Mouse (Mus musculus): ENCODE results near the gene Ank3. TPM values are rescaled to one million over a fixed set of nuclear protein-coding genes. Genes with fewer than 3 reads are reported as not detected.
A peak's percentile ranks its signal among the peaks of the same experiment; 100 is the strongest.

The Ank3 gene
- total RNA-seq, 2 experiments from 2014 or later: 84.5 to 114 TPM

DNA sequence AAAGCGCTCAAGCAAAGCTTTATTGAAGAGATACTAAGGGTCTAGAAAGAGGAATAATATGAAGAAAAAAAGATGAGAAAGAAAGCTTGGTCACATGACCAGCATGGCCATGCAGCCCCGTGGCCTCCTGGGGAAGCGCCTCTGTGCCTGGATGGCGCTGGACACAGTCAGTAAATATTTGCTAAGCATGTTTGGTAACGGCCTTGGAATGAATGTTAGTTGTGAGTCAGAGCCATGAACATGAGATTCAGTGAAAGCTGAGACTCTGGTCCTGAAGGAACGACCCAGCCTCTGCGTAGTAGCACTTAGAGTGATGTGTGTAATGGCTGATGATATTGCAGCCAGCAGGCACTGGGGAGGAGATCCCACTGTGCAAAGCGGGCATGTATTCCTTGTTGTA lies 531.9 kb downstream of the Ank3 start:
- DNase-seq: no peak
- intact Hi-C loops (cut with DNase I): no loop called here

DNA sequence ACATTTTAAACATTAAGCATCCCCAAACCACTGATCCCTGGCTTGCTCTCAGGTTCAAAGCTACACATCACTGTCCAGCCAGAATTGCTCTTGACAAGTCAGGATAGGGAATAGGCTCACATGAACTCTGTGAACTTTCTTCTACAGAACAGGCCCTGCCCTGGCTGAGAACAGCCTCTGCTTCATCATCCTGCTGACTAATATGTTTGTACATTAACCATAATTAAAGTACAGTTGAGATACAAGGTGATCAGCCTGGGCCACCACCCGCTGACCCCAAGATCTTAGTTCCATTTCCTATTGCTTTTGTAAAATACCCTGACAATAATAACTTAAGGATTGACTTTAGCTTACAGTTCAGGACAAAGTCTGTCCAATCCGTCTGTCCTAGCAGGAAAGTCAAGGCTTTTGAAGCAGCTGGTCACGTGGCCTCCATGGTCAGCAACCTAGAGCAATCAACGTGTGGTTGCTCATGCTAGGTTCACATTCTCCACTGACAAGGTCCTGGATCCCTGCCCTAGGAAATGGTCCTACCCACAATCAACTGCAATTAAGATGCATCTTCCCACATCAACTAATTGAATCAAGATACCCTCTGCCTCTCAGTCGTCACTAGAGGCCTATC lies 538.0 kb downstream of the Ank3 start:
- no peak for DNase-seq
- intact Hi-C loops (cut with DNase I): no loop called here

DNA sequence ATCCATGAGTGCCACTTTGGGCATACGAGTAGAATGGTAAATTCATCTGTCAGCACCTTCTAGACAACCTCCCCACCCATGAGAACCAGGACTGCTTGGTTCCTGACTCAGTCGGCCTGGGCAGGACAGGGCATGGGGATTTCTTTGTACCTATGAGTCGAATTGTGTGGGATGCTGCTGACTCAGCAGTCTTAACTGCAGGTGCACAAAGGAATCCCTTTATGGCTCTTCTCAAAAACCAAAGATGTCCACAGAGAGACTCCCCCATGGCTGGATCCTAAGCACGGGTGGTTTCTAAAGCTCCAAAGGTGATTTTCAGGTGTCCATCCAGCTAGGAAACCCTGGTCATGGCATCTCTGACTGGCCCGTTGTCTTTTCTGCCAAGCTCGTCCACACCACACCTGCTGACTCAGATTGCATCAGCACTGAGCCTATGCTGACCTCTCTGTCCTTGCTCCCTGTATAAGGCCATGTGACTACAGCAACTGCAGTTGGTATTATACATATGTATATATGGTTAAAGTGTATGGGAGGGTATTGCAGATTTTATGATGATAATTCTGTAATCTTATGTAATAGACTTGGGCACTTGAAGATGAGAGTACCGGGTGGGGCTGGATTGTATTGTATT lies 538.8 kb downstream of the Ank3 start:
- intact Hi-C loops (cut with DNase I): no loop called here
- no peak for DNase-seq

DNA sequence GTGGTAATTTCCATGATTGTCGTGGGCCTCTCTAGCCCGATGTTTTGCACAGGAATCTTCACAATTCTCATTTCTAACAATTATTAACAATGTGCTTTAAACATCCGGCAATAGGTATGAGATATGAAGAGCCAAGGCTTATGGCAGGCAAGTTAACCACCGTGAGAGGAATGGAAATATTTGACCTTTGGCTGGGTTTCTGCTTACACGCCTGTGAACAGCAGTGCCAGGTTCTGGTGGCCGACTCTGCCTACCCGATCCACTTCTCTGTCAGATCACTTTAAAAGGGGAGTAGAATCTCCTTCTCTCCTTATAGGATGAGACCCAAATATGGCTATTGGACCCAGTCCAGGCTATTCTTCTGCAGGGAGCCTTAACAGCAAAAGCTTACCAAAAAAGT lies 540.6 kb downstream of the Ank3 start:
- DNase-seq: no peak

DNA sequence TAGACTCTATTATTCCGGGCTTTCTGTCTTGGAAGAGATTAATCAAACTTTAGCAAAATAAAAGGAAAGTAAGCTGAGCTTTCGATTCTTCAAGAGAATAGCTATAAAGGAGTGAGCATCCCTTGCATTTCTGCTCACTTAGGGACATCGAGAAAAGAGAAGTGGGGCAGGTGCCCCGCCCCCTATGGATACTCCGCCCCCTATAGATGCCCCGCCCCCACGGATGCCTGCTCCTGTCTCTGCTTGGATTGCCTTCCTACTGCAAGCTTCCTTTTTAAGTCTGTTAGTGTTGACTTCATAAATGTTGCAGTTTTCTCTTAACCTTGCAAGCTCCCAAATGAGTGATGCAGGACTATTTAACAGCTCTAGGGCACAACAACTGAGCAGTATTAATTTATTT lies 541.4 kb downstream of the Ank3 start:
- DNase-seq: no peak
- intact Hi-C loops (cut with DNase I): no loop called here

More for the DNA sequence above, 540.6 kb downstream of the Ank3 start:
- intact Hi-C loops (cut with DNase I): no loop called here

DNA sequence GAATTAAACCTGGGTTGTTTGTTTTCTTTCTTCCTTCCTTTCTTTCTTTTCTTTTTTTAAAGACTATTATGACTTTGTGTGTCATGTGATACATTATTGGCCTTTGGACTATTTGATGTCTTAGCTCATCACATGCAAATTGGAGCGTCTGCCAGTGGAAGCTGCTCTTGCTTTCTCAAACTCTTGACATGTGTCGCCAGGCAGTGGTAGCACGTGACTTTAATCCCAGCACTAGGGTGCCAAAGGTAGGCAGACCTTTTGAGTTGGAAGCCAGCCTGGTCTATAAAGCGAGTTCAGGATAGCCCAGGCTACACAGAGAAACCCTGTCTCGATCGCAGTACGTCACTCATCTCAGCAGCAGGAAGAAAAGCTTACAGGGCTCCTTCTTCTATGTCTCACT lies 542.4 kb downstream of the Ank3 start:
- no peak for DNase-seq
- intact Hi-C loops (cut with DNase I): no loop called here

DNA sequence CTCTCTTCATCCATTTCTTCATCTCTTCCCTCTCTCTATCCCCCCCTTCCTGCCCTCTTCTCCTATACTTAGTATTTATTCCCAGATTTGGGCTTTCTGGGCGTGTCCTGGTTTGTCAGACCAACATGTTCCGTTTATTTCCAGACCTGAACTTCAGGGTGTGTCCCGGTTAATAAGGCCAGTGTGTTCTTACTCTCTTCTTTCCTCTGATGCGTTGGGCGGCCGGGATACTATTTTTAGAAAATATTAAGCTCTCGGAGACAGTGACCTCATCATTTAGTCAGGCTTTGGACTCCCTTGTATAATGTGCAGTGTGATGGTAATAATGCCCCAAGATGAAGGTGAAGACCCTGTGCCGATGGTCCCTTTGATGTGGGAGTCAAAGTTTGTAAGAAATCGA lies 546.3 kb downstream of the Ank3 start:
- DNase-seq: peak in 1 of 2 experiments; percentile 41
- intact Hi-C loops (cut with DNase I): no loop called here

DNA sequence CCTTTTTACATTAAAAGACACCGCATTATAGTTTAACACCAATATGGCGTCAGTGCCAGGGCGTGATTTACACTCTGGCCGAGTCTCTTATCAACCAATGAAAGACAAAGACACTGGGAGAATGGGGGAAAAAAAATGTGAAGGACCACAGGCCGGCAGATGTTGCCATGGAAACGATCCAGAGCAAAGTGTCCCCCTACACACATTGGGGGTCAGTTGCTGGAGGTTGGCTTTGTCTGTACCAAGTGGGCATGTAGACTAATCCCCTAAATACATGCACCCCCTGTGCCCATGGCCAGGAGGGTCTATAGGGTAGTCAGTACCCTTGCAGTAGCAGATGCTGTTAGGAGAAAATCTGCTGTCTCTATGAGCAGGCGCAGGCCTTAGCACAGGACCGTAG lies 547.3 kb downstream of the Ank3 start:
- no peak for DNase-seq
- intact Hi-C loops (cut with DNase I): no loop called here

DNA sequence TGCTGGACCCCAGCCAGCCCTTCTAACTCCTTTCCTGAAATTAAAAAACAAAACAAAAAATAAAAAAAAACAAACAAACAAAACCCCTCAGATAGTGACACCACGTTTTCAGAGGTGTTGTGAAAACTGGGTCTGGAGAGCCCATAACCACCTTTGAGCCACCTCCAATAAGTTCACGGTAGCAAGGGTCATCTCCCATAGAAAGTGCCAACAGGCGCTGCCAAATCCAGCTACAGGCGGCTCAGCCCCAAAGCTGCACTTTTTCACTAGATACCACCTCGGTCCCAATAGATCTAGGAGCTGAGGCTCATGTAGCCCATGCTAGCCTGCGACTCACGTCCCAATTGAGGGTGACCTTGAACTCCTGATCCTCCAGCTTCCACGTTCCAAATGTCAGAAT lies 547.7 kb downstream of the Ank3 start:
- intact Hi-C loops (cut with DNase I): no loop called here
- DNase-seq: no peak

DNA sequence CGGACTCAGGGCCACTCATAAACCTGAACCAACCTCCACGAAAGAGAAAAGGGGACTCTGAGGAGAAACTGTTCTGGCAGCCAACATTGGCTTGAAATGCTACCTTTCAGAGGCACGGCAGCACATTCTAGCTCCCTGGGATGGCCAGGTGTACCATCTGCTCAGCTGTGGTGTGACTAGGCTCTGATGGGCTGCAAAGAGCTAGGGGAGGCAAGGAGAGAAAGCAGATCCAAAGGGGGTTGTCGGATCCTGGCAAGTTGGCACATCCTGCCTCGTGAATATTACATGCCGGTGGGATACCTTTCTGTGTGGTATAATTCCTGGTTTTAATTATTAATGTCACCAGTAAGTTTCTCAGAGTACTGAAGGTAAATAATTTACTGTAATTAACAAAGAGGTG lies 548.5 kb downstream of the Ank3 start:
- no peak for DNase-seq
- intact Hi-C loops (cut with DNase I): no loop called here

DNA sequence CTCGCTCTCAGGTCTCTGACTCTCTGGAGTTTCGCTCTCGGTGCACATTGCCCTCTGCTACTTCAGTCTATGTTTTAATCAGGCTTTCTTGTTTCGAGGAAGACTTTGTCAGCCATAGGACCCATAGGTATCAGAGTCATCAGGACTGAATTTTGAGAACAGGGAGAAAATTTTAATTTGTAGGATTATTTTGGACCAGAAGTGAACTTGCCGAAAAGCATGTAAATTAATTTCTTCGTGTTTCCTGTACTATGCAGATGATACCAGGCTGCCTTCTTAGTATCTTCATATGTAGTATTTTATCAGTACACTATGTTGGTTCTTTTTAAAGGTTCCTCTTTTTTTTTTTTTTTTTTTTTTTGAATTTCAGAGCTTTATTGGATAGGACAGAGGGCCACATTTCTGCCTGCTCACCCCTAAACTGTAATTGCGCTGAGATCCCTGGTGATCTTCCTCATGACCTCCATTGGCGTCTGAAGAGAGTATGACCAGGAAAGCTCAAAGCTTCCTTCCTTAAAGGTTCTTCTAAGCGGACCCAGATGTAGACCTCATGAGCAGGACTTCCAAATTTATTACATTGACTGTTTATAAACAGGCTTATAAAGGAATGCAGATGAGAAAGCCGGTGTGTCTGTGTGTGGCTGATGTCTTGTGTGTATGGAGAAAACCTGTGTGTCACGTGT lies 551.8 kb downstream of the Ank3 start:
- intact Hi-C loops (cut with DNase I): no loop called here

DNA sequence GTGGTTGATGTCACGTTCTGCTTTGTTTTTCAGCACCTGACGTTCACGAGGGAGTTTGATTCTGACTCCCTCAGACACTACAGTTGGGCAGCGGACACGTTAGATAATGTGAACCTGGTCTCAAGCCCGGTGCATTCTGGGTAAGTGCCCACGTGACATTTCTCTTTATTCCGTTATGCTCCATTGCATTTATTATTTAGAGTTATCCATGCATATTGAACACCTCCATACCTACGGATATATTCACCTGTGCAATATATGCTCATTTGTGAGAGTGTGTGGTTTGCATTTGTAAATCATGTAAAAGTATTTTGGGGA lies 552.3 kb downstream of the Ank3 start:
- intact Hi-C loops (cut with DNase I): no loop called here
- DNase-seq: no peak

More for the DNA sequence above, 551.8 kb downstream of the Ank3 start:
- no peak for DNase-seq

DNA sequence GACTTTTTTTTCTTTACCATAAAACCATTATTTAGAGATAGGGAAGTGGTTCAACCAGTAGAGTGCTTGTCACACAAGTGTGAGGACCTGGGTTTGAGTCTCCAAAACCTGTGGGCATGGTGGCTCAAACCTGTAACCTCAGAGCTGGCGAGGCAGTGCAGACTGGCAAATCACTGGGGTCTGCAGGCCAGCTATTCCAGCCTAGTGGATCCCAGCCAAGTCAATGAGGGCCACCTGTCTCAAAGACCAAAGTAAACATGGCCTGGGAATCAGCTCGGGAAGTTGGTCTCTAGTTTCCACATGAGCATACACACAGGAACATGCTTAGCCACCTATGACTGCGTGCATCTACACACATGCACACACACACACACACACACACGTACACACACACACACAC lies 552.9 kb downstream of the Ank3 start:
- intact Hi-C loops (cut with DNase I): no loop called here
- DNase-seq: no peak

DNA sequence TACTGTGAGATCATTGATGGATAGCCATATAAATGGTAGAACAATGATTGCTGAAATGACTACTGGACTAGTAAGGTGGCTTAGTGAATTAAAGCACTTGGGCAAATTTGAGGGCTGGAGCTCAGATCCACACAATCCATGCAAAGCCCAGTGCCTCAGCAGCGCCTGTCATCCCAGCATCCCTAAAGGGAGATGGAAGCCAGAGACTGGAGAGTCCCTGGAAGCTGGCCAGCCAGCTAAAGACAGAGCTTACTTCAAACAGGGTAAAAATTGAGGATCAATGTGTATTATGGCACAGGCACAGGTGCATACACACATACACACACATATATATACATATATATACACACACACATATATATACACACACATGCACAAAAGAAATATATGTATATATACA lies 553.7 kb downstream of the Ank3 start:
- DNase-seq: no peak
- intact Hi-C loops (cut with DNase I): no loop called here

DNA sequence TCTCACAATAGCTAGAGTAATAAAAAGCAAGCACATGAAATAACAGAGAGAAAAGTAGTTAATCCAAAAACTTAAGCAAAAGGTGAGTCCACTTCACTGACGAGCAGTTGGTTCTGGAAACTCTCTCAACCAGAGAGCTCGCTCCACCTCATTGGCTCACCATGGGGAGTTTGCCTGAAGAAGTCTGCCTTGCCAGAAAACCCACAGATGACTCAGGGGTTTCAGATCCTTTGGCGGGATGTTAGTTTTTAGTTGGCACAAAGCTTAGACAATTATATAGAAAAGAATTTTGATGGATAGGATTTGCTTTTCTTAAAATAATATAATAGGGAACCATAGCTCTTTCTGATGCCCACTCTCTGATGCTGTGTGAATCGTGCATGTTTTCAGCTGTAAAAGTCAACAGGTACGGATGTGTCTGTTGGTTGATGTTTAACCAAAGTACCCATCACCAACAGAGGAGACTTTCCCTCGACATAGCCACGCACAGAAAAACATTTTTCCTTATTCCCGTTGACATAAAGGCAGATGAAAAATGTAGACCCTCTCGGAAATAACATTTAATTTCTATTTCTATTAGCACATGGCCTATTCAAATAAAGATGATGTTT lies 556.2 kb downstream of the Ank3 start:
- intact Hi-C loops (cut with DNase I): loop anchor here (5.0 kb wide), 1 partner anchor 37 kb away; no protein-coding TSS in a partner anchor

DNA sequence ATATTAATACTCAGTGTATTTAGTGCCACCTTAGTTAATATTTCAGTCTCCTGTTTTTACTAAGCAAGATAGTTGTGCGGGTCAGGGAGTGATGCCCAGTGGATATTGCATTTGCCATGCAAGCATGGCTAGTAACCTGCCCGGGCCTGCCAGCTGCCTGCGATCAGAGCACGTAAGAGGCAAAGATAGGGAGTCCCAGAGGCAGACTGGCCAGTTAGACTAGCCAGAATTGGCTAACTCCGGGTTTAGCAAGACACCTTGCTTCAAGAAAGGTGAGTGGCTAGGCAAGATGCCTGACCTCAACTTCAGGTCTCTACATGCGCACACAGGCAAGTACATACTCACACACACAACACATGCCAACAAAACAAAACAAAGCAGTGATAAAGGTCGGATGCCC lies 563.7 kb downstream of the Ank3 start:
- intact Hi-C loops (cut with DNase I): no loop called here
- no peak for DNase-seq

More for the DNA sequence above, 556.2 kb downstream of the Ank3 start:
- no peak for DNase-seq

DNA sequence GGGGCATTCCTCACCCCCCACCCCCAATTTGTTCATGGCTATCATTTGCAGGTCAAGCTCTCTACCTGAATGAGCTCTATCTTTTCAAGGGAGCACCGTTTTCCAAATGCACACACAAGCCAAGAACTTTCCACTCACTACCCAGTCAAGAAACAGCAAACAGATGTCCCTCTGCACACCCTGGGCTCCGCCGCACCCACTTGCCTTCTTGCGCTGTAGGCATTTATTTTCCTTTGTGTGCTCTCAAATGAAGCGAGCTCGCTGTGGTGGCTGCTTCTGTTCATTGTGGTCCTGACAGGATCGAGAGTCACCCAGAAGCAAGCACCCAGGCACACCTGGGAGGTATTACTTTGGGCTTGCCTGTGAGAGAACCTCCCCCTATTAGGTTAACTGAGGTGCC lies 564.4 kb downstream of the Ank3 start:
- no peak for DNase-seq
- intact Hi-C loops (cut with DNase I): no loop called here

DNA sequence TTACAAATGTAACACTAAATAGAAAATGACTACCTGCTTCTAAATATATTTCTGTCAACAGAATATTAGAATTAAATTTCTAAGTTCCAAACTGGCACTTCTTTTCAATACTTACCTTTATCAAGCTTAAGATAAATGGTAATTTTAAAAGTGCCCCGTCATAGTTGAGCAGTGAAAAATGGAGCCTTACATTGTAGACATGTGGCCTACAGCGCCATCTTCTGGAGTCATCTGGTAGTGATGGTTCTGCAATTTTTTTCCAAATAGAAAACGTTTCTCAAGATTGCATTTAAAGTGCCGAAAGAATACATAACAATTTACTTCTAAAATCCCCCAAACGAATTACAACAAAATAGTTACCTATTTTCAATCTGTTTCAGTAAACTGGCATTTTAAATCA lies 566.0 kb downstream of the Ank3 start:
- DNase-seq: peak in 1 of 2 experiments; percentile 35
- intact Hi-C loops (cut with DNase I): loop anchor here (1.0 kb wide), 1 partner anchor 94 kb away; no protein-coding TSS in a partner anchor

DNA sequence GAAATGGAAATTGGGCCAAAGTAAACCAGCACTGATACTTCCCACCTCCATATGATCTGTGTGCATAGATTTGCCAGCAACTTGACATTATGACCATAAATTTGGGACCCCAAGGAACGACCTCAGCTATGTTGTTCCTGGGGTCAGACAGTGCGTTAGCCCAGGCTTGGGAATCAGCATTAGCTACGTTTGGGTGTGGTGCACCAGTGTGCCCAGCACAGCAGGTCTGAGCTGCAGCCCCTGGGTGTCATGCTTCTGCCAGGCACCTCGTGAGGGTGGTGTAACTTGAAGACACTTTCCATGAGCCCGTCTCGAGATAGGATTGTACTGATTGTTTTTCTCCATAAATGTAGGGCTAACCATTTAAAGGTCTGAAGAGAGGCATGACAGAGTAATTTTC lies 566.5 kb downstream of the Ank3 start:
- intact Hi-C loops (cut with DNase I): loop anchor here (1.0 kb wide), 1 partner anchor 95 kb away; no protein-coding TSS in a partner anchor
- no peak for DNase-seq

DNA sequence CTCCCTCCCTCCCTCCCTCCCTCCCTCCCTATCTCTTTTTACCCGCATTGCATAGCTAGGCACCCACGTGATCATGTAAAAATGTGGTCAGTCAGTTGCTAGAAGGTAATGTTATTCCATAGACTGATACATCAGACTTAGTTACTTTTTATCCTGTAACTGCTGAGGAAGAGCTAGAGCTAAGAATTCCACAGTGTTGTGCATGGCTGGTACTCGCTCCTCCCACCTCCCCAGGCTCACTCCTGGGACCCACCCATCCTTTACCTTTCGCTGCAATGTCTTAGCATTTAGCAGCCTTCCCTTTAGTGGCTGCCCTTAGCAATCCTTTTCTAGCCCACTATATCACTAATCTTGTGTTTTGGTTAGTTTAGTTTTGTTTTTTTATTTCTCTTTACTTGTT lies 569.4 kb downstream of the Ank3 start:
- DNase-seq: no peak
- intact Hi-C loops (cut with DNase I): no loop called here

DNA sequence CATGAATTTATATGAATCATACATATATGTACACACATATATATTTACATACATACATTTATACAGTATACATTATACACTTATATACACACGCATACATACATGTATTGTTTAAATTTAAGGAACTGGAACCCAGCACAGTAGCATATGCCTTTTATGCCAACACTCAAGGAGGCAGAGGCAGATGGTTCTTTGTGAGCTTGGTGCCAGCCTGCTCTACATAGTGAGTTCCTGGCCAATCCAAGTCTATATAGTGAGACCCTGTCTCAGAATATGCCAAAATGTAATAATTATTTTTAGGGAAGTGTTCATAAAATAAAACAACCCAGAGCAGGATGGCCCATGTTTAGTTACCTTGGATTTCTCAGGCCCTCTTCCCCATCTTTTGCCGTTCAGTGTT lies 581.1 kb downstream of the Ank3 start:
- DNase-seq: no peak
- intact Hi-C loops (cut with DNase I): loop anchor here (10.0 kb wide), 1 partner anchor 525 kb away; no protein-coding TSS in a partner anchor
